Mouse (Mus musculus) CH12.LX (cell line): ENCODE data around the gene Dnaaf1. TPM values are rescaled to one million over a fixed set of nuclear protein-coding genes. Genes with fewer than 3 reads are reported as not detected.

Experiments used
- DNase-seq: peaks from one replicate; pipeline ENCODE4 v3.0.0-alpha.2; 2013; ENCODE audit errors: extremely low read depth
- H3K27ac ChIP-seq: 2 replicates; pipeline ENCODE4 v1.5.1; 2012; ENCODE audit warnings: low read depth, mild to moderate bottlenecking, control low read depth, moderate library complexity; ENCODE audit not compliant: insufficient read depth
- H3K27me3 ChIP-seq: replicated peaks from 2 replicates; pipeline ENCODE3; 2012; ENCODE audit warnings: inconsistent platforms
- H3K36me3 ChIP-seq, 2 experiments: replicated peaks in 1 of 2; 2 replicates each; pipeline versions ENCODE3 to v1.6.1; 2012; ENCODE audit warnings: inconsistent platforms in 1 of 2, low read length in 1 of 2, mild to moderate bottlenecking in 1 of 2, mixed read lengths in 1 of 2, moderate library complexity in 1 of 2; ENCODE audit not compliant: control insufficient read depth in 1 of 2, insufficient read depth in 1 of 2
- H3K4me1 ChIP-seq, 2 experiments: 2 replicates each; pipeline ENCODE4 v1.6.1; 2012; ENCODE audit warnings: inconsistent platforms in 1 of 2, moderate library complexity in 1 of 2; ENCODE audit not compliant: insufficient read depth in 2 of 2, control insufficient read depth in 1 of 2
- H3K4me2 ChIP-seq: 2 replicates; pipeline ENCODE4 v1.6.1; 2012; ENCODE audit warnings: low read depth, mild to moderate bottlenecking, control low read depth; ENCODE audit not compliant: poor library complexity, insufficient read depth, severe bottlenecking
- H3K4me3 ChIP-seq, 3 experiments: fragments of 150-350 bp in 1 of 3; sonication (generic) in 1 of 3; replicated peaks in 1 of 3; 2 replicates each; pipeline versions ENCODE3 to v1.5.1; 2011 to 2012; ENCODE audit warnings: low read depth in 2 of 3, low read length in 2 of 3, mild to moderate bottlenecking in 2 of 3, moderate library complexity in 2 of 3, control low read depth in 1 of 3, improper control_type of control experiment in 1 of 3, inconsistent platforms in 1 of 3, mixed read lengths in 1 of 3; ENCODE audit not compliant: poor library complexity in 1 of 3
- H3K79me2 ChIP-seq: replicated peaks from 2 replicates; pipeline ENCODE4 v1.6.1; 2012; ENCODE audit warnings: mild to moderate bottlenecking, moderate library complexity; ENCODE audit not compliant: control insufficient read depth, poor library complexity, insufficient read depth, severe bottlenecking; ENCODE audit errors: extremely low read depth
- H3K9ac ChIP-seq: 2 replicates; pipeline ENCODE4 v1.6.1; 2012; ENCODE audit warnings: low read depth, mild to moderate bottlenecking, control low read depth, moderate library complexity; ENCODE audit not compliant: insufficient read depth
- H3K9me3 ChIP-seq: replicated peaks from 2 replicates; pipeline ENCODE3; 2012; ENCODE audit warnings: low read length, inconsistent platforms, mixed read lengths
- BHLHE40 ChIP-seq: IDR thresholded peaks from 2 replicates; pipeline ENCODE4 v1.6.1; 2011; ENCODE audit warnings: mild to moderate bottlenecking, low read depth, low read length, improper control_type of control experiment
- CTCF ChIP-seq, 2 experiments: IDR thresholded peaks in 1 of 2; conservative IDR thresholded peaks in 1 of 2; 2 replicates each; pipeline ENCODE4 v1.5.1; 2011 to 2012; ENCODE audit warnings: low read depth in 2 of 2, low read length in 2 of 2, improper control_type of control experiment in 1 of 2, inconsistent platforms in 1 of 2, mild to moderate bottlenecking in 1 of 2, moderate library complexity in 1 of 2
- EP300 ChIP-seq: IDR thresholded peaks from 2 replicates; pipeline ENCODE4 v1.6.1; 2011; ENCODE audit warnings: low read length, improper control_type of control experiment
- ETS1 ChIP-seq: conservative IDR thresholded peaks from 2 replicates; pipeline ENCODE4 v1.6.1; 2012; ENCODE audit warnings: low read depth, mild to moderate bottlenecking, inconsistent platforms, low read length, improper control_type of control experiment, moderate library complexity
- GABPA ChIP-seq: IDR thresholded peaks from 2 replicates; pipeline ENCODE4 v1.6.1; 2012; ENCODE audit warnings: low read depth, low read length, improper control_type of control experiment, inconsistent platforms; ENCODE audit not compliant: insufficient replicate concordance
- KAT2A ChIP-seq: IDR thresholded peaks from 2 replicates; pipeline ENCODE4 v1.6.1; 2012; ENCODE audit warnings: low read length, improper control_type of control experiment, inconsistent platforms; ENCODE audit not compliant: insufficient replicate concordance
- MAX ChIP-seq: IDR thresholded peaks from 2 replicates; pipeline ENCODE4 v1.6.1; 2011; ENCODE audit warnings: low read length, improper control_type of control experiment
- MAZ ChIP-seq: IDR thresholded peaks from 2 replicates; pipeline ENCODE4 v1.6.1; 2012; ENCODE audit warnings: low read depth, mild to moderate bottlenecking, inconsistent platforms, low read length, improper control_type of control experiment, moderate library complexity
- MEF2A ChIP-seq: IDR thresholded peaks from 2 replicates; pipeline ENCODE4 v1.6.1; 2014; ENCODE audit warnings: low read depth, mild to moderate bottlenecking, inconsistent platforms, low read length, improper control_type of control experiment, borderline replicate concordance
- MXI1 ChIP-seq: IDR thresholded peaks from 2 replicates; pipeline ENCODE4 v1.6.1; 2011; ENCODE audit warnings: mild to moderate bottlenecking, low read depth, low read length, improper control_type of control experiment
- NELFE ChIP-seq: IDR thresholded peaks from 2 replicates; pipeline ENCODE4 v1.6.1; 2011; ENCODE audit warnings: low read depth, low read length, improper control_type of control experiment
- NRF1 ChIP-seq: IDR thresholded peaks from 2 replicates; pipeline ENCODE4 v1.6.1; 2014; ENCODE audit warnings: low read depth, mild to moderate bottlenecking, inconsistent platforms, low read length, improper control_type of control experiment, moderate library complexity
- POLR2AphosphoS2 ChIP-seq: IDR thresholded peaks from 2 replicates; pipeline ENCODE4 v1.6.1; 2011; ENCODE audit warnings: low read depth, low read length, improper control_type of control experiment
- RAD21 ChIP-seq: IDR thresholded peaks from 2 replicates; pipeline ENCODE4 v1.6.1; 2011; ENCODE audit warnings: low read depth, mild to moderate bottlenecking, low read length, improper control_type of control experiment, moderate library complexity
- RCOR1 ChIP-seq: conservative IDR thresholded peaks from 2 replicates; pipeline ENCODE4 v1.6.1; 2012; ENCODE audit warnings: low read depth, mild to moderate bottlenecking, inconsistent platforms, low read length, improper control_type of control experiment
- SMC3 ChIP-seq: IDR thresholded peaks from 2 replicates; pipeline ENCODE4 v1.6.1; 2011; ENCODE audit warnings: low read depth, low read length, improper control_type of control experiment
- TBP ChIP-seq: conservative IDR thresholded peaks from 2 replicates; pipeline ENCODE4 v1.6.1; 2011; ENCODE audit warnings: low read depth, low read length, improper control_type of control experiment
- UBTF ChIP-seq: IDR thresholded peaks from 2 replicates; pipeline ENCODE4 v1.6.1; 2012; ENCODE audit warnings: low read depth, mild to moderate bottlenecking, inconsistent platforms, low read length, improper control_type of control experiment, moderate library complexity
- USF1 ChIP-seq: IDR thresholded peaks from 2 replicates; pipeline ENCODE4 v1.6.1; 2014; ENCODE audit warnings: low read depth, mild to moderate bottlenecking, inconsistent platforms, low read length, improper control_type of control experiment
- ZC3H11A ChIP-seq: IDR thresholded peaks from 2 replicates; pipeline ENCODE4 v1.6.1; 2012; ENCODE audit warnings: low read depth, mild to moderate bottlenecking, inconsistent platforms, low read length, improper control_type of control experiment
- ZKSCAN1 ChIP-seq: IDR thresholded peaks from 2 replicates; pipeline ENCODE4 v1.6.1; 2012; ENCODE audit warnings: low read depth, inconsistent platforms, low read length, improper control_type of control experiment, borderline replicate concordance
- dilution Hi-C: fragments of 300-500 bp; cut with MboI; formaldehyde crosslinking; loops from 2 replicates; pipeline ENCODE4 v1.14.3; 2020; ENCODE audit warnings: low sequenced_read_pairs; ENCODE audit not compliant: extremely low pct_unique_long_range_greater_than_20kb, extremely low pct_ligation_motif_present
- in situ Hi-C: fragments of 300-500 bp; cut with MboI; formaldehyde crosslinking; loops from 3 replicates; pipeline ENCODE4 v1.14.3; 2019; ENCODE audit warnings: low sequenced_read_pairs, low pct_ligation_motif_present, low pct_unique_long_range_greater_than_20kb, mixed read lengths
- polyA plus RNA-seq: library from polyadenylated mRNA; unstranded; fragments of >175 nt; gene quantifications from 2 replicates; pipeline ENCODE4 v1.2.1, GENCODE M21; 2012; ENCODE audit warnings: low read depth; ENCODE audit not compliant: insufficient read length
- total RNA-seq, 2 experiments: library from RNA; depleted of rRNA; stranded (reverse); fragments of 300-350 nt in 1 of 2; fragments of >200 nt in 1 of 2; gene quantifications; 2 replicates each; pipeline ENCODE4 v1.2.3; 2012 to 2014

The Dnaaf1 gene
- total and polyA plus RNA-seq, 3 experiments, result 0.25 TPM; not detected in 2

DNA sequence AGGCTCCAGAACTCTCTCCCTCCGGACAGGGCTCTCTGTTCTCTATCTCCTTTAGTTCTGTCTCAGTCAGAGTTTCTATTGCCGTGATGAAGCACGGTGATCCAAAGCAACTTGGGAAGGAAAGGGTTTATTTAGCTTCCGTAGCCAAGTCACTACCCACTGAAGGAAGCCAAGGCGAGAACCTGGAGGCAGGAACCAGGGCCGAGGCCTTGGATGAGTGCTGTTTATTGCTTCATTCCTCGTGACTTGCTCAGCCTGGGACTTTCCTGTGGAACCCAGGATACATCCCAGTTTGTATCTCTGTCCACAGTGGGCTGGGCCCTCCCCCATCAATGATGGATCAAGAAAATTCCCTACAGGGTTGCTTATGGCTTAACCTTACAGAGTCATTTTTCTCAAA is 61.7 kb downstream of the Dnaaf1 start:
- H3K9ac ChIP-seq, result no peak overlapping the region
- no peak overlapping the region for H3K27ac ChIP-seq
- dilution Hi-C loops (no loop called here), in situ Hi-C loops (no loop called here)
- peaks cover 0 to 6% of the 10 kb centered on the region in 2 experiments; a peak in 2 of 4 replicates for H3K4me1 ChIP-seq
- TF ChIP-seq NRF1 (no peak), NELFE (no peak), BHLHE40 (no peak), EP300 (no peak), ZKSCAN1 (no peak), CTCF (conservative IDR thresholded peaks at IDR 0.05 in 1 of 2, IDR thresholded peaks at IDR 0.05 in 1 of 2; ENCODE audit: low read depth in 2 of 2, low read length in 2 of 2) (no peak)
- no peak overlapping the region for H3K4me2 ChIP-seq
- H3K27me3 ChIP-seq, result peaks cover 85% of the 10 kb centered on the region
- H3K79me2 ChIP-seq, result no peaks in the 10 kb centered on the region
- no peak for DNase-seq
- no peaks in the 10 kb centered on the region for H3K36me3 ChIP-seq
- no peak overlapping the region for H3K4me3 ChIP-seq
- H3K9me3 ChIP-seq, result peaks cover under 1% of the 10 kb centered on the region

- Histone ChIP-seq H3K4me1 (peaks cover 0 to 6% of the 10 kb centered on the region in 2 experiments; a peak in 2 of 4 replicates), H3K9me3 (peaks cover 5% of the 10 kb centered on the region), H3K79me2 (no peaks in the 10 kb centered on the region), H3K9ac (no peak overlapping the region), H3K4me3 (no peak overlapping the region), H3K36me3 (no peaks in the 10 kb centered on the region), H3K4me2 (no peak overlapping the region), H3K27ac (no peak overlapping the region), H3K27me3 (peaks cover 85% of the 10 kb centered on the region)
- in situ Hi-C loops, result no loop called here
- dilution Hi-C loops, result no loop called here
- DNase-seq, result no peak
- no peak for TF ChIP-seq BHLHE40
- no peak for TF ChIP-seq RAD21
- TF ChIP-seq ZKSCAN1, result no peak
- no peak for TF ChIP-seq MAZ
- no peak for TF ChIP-seq KAT2A
- TF ChIP-seq ETS1, result no peak
- TF ChIP-seq GABPA, result no peak
- no peak for TF ChIP-seq CTCF (conservative IDR thresholded peaks at IDR 0.05 in 1 of 2, IDR thresholded peaks at IDR 0.05 in 1 of 2; ENCODE audit: low read depth in 2 of 2, low read length in 2 of 2)
- no peak for TF ChIP-seq MEF2A
- no peak for TF ChIP-seq USF1
- TF ChIP-seq MXI1, result no peak
- no peak for TF ChIP-seq NRF1
- no peak for TF ChIP-seq ZC3H11A
- TF ChIP-seq MAX, result no peak
- TF ChIP-seq UBTF, result no peak
- no peak for TF ChIP-seq SMC3
- no peak for TF ChIP-seq RCOR1
- no peak for TF ChIP-seq TBP
- TF ChIP-seq POLR2AphosphoS2, result no peak
These were observed 62.3 kb downstream of the Dnaaf1 start for GRCm38 (mm10) chr8:119637381-119637780.
